Mouse (Mus musculus) kidney, adult 2 months (tissue): ENCODE results near the gene Cmya5. TPM values are rescaled to one million over a fixed set of nuclear protein-coding genes. Genes with fewer than 3 reads are reported as not detected.
A peak's percentile ranks its signal among the peaks of the same experiment; 100 is the strongest.

Experiments used
- DNase-seq: peaks from one replicate; pipeline ENCODE4 v3.0.0; 2021
- H3K27ac ChIP-seq: fragments of 200-500 bp; 2 replicates; pipeline ENCODE4 v1.5.1; 2012; ENCODE audit warnings: low read depth, low read length, control low read depth, inconsistent platforms; ENCODE audit not compliant: insufficient read depth
- H3K27me3 ChIP-seq: fragments of 200-500 bp; replicated peaks from 2 replicates; pipeline ENCODE4 v1.6.1; 2012; ENCODE audit warnings: mild to moderate bottlenecking, moderate library complexity, low read length, inconsistent platforms; ENCODE audit not compliant: control insufficient read depth, insufficient read depth
- H3K36me3 ChIP-seq: fragments of 200-500 bp; 2 replicates; pipeline ENCODE4 v1.6.1; 2012; ENCODE audit warnings: mild to moderate bottlenecking, moderate library complexity, low read length, inconsistent platforms; ENCODE audit not compliant: control insufficient read depth, insufficient read depth
- H3K4me1 ChIP-seq: fragments of 200-500 bp; 2 replicates; pipeline ENCODE4 v1.6.1; 2011; ENCODE audit warnings: low read length; ENCODE audit not compliant: control insufficient read depth, insufficient read depth
- H3K4me3 ChIP-seq: fragments of 200-500 bp; 2 replicates; pipeline ENCODE4 v1.5.1; 2011; ENCODE audit warnings: mild to moderate bottlenecking, low read depth, low read length, control low read depth; ENCODE audit not compliant: insufficient read depth
- CTCF ChIP-seq: fragments of 200-500 bp; conservative IDR thresholded peaks from 2 replicates; pipeline ENCODE4 v1.5.1; 2011; ENCODE audit warnings: low read depth, mild to moderate bottlenecking, control low read depth, low read length, moderate library complexity, mixed read lengths; ENCODE audit not compliant: insufficient read depth, insufficient read length
- POLR2A ChIP-seq: fragments of 200-500 bp; IDR thresholded peaks from one replicate; pipeline ENCODE4 v1.6.1; 2011; ENCODE audit warnings: low read depth, low read length, control low read depth
- WGBS: fragments of 180-500 bp; shearing (Covaris S2); methylation state at CpG from one replicate; pipeline ENCODE4 v1.1.7; 2018; 5-methylcytosine and 5-hydroxymethylcytosine counted together
- polyA plus RNA-seq: library from polyadenylated mRNA; depleted of rRNA; stranded (reverse); fragments of >200 nt; gene quantifications from 2 replicates; pipeline ENCODE4 v1.2.3, GENCODE M21; 2012

The Cmya5 gene
- polyA plus RNA-seq, 1 experiment: 1.0 TPM

DNA sequence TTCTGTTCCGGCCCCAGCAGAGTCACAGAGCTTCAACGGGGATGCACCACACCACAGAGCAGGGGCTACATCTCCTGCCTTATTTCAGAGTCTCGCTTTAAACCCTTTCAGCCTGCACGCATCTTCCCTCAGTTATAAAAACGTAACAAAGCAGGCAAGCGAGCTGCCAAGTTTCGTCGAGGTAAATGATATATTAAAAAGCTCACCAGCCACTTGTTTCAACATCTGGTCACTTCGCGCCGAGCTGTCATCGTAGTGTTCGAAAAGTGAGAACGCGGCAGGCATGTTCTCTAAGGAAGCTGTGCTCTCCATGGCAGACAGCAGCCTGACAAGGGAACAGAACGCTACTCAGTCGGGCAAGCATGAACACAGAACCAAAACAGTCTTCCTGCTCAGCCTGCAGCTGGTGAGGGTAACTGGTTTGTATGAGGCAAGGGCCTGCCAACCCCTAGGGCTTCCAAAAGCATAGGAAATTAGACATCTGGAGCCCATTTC lies 70.3 kb downstream of the Cmya5 start:
- H3K4me3 ChIP-seq: no peak overlapping the region

DNA sequence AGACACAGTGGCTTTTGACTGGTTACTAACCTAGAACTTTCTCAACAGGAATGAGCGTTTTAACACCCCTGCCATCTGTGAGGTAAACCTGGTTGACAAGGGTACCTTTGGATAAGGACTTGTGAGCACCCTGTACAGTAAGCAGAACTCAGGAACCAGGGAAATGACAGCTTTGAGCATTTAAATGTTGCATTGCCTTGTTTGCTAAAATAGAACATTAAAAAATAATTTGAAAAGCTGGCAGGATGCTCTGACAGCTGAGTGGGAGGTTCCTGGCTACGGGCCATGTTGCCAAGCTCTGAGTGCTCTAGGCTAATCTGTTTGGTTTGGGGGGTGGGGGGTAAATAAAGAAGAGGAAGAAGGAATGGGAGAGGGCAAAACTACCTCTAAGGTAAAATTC lies 70.9 kb downstream of the Cmya5 start:
- Histone ChIP-seq H3K27ac (no peak overlapping the region), H3K4me1 (0 out of 2 replicates have a peak, but pooled peaks cover 2% of the 10 kb centered on the region), H3K4me3 (no peak overlapping the region), H3K36me3 (no peaks in the 10 kb centered on the region), H3K27me3 (no peaks in the 10 kb centered on the region)
- WGBS: 17% methylated on average over 2 of the region's 2 CpGs
- DNase-seq: peak; percentile 4
- TF ChIP-seq CTCF (no peak), POLR2A (no peak)

More for the DNA sequence above, 70.3 kb downstream of the Cmya5 start:
- TF ChIP-seq POLR2A (no peak), CTCF (no peak)
- H3K27ac ChIP-seq: no peak overlapping the region
- 49% methylated on average over 17 of the region's 17 CpGs for WGBS
- no peaks in the 10 kb centered on the region for H3K27me3 ChIP-seq
- no peaks in the 10 kb centered on the region for H3K36me3 ChIP-seq
- no peak for DNase-seq
- H3K4me1 ChIP-seq: 0 out of 2 replicates have a peak, but pooled peaks cover 2% of the 10 kb centered on the region

DNA sequence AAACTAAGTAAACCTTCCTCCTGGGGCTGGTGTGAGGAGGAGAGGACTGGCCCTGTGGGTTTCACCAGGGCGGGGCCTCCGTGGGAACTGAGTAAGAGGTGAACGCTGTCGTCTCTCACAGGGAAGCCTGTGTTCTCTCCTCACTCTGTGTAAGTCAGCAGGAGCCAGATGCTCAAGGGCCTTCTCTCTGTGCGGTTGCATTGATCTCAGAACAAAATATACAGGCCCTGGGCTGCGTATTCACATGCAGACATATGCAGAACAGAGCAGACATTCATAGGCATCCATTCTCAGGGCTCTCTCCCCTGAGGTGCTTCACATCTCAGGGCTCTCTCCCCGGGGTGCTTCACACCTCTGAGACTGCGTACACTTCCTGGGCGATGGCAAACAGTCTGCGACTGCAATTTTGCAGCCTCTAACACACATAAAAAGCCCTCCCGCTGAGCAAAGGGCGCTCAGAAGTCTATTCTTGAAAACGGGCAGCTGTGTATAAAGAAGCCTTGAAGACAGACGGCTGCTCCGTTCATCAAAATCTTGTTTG lies 71.6 kb downstream of the Cmya5 start:
- no peaks in the 10 kb centered on the region for H3K27me3 ChIP-seq
- no peak overlapping the region for H3K27ac ChIP-seq
- TF ChIP-seq CTCF (no peak), POLR2A (no peak)
- H3K36me3 ChIP-seq: no peaks in the 10 kb centered on the region
- no peak for DNase-seq
- 30% methylated on average over 15 of the region's 15 CpGs for WGBS
- H3K4me3 ChIP-seq: no peak overlapping the region
- H3K4me1 ChIP-seq: 0 out of 2 replicates have a peak, but pooled peaks cover 2% of the 10 kb centered on the region

DNA sequence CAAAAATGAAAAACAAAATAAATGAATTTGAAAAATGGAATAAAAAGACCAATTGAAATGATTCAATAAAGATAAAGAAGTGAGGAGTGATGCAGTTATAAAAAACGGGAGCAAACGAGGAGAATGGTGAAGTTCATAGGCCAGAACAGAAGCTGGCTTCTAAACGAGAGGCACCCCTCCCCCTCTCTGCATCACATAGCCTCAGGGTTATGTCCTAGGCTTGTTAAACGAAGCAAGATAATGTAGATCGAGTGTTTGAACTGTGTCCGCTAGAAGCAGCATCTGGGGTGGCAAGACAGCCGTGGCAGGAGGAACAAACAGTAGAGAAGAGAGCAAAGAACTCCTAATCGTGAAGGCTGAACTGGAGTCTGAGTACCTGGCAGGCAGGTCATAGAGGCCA lies 74.1 kb downstream of the Cmya5 start:
- WGBS: 62% methylated on average over 8 of the region's 8 CpGs
- Histone ChIP-seq H3K4me1 (0 out of 2 replicates have a peak, but pooled peaks cover 2% of the 10 kb centered on the region), H3K27me3 (no peaks in the 10 kb centered on the region), H3K4me3 (no peak overlapping the region), H3K27ac (no peak overlapping the region), H3K36me3 (no peaks in the 10 kb centered on the region)
- no peak for TF ChIP-seq CTCF
- TF ChIP-seq POLR2A: no peak
- DNase-seq: no peak

DNA sequence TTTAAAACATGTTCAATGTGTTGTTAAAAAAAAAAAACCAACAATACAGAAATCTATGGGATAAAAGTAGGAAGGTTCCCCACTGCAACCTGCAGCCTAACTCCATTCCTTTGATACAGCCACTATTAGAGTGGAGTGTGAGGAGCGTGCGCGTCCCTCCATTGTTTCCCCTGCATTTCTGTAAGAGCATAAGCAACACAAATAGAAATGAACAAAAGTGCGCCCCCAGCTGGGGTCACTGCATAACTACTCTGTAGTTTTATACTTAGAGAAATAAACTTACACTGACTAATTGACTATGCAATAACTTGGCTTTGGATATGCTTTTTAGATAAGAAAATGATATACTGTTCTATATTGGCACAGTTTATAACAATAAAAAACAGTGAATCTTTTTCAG lies 75.0 kb downstream of the Cmya5 start:
- 82% methylated on average over 4 of the region's 4 CpGs for WGBS
- no peak overlapping the region for H3K27ac ChIP-seq
- no peak overlapping the region for H3K4me3 ChIP-seq
- H3K4me1 ChIP-seq: 0 out of 2 replicates have a peak, but pooled peaks cover 2% of the 10 kb centered on the region
- no peak for DNase-seq
- TF ChIP-seq POLR2A (no peak), CTCF (no peak)
- no peaks in the 10 kb centered on the region for H3K36me3 ChIP-seq
- H3K27me3 ChIP-seq: no peaks in the 10 kb centered on the region

DNA sequence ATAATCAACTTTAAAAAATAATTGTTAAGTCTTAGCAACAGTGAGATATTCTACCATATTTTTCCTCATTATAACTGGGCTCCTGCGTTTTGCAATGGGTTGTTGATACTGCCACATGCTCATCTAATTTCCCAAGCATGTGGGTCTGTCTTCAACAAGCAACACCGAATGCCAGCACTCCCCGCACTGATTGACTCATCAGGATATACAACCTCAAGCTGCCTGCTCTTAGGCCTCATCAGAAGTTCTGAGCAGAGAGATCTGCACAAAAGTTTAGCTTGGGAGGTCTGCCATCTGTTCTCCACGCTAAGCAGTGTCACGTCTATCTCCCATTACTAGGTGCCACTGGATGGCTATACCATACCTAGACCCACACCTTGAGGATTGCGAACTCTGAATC lies 76.2 kb downstream of the Cmya5 start:
- no peak for DNase-seq
- no peaks in the 10 kb centered on the region for H3K27me3 ChIP-seq
- no peak overlapping the region for H3K4me3 ChIP-seq
- H3K4me1 ChIP-seq: no peaks in the 10 kb centered on the region
- TF ChIP-seq CTCF: no peak
- TF ChIP-seq POLR2A: no peak
- H3K36me3 ChIP-seq: no peaks in the 10 kb centered on the region
- 96% methylated on average over 6 of the region's 6 CpGs for WGBS
- H3K27ac ChIP-seq: no peak overlapping the region

DNA sequence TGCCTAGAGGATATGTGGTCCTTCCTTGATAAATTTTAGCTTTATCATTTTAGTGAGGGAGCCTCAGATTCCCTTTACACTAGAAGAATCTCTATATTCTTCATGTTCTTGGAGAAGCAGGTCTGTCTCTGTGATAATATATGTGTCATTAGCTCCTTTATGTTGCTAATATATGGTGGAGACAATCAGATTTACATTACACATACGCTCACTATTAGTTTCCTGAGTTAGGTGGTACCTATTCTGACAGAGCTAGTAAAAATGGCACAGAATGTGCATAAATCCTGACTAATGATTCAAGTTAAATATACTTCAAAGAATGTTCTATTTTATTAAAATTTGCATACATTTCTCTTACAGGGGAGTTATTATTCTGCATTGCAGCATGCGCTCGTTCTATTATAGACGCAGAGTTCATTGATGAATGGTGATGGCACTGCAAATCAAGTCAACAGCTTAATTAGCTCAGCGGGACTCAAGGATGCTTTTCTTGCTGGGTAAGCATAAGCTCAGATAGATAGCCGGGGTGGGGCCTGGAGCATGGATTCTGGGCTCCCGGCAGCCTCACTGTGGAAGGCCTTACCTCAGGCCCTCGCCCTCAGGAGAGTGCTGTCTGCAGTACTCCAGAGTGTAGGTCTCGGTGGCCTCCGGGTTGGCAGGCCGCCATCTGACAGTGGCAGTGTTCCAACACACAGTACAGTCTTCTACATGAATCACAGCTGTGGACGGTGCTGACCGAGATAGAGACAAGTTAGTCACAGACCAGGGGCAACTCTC lies 81.5 kb downstream of the Cmya5 start:
- Histone ChIP-seq H3K4me3 (no peak overlapping the region), H3K4me1 (no peaks in the 10 kb centered on the region), H3K27ac (no peak overlapping the region), H3K36me3 (no peaks in the 10 kb centered on the region), H3K27me3 (no peaks in the 10 kb centered on the region)
- DNase-seq: peak; percentile 54
- TF ChIP-seq POLR2A (no peak), CTCF (no peak)
- WGBS: 61% methylated on average over 13 of the region's 13 CpGs
